In the genomic region with DNA sequence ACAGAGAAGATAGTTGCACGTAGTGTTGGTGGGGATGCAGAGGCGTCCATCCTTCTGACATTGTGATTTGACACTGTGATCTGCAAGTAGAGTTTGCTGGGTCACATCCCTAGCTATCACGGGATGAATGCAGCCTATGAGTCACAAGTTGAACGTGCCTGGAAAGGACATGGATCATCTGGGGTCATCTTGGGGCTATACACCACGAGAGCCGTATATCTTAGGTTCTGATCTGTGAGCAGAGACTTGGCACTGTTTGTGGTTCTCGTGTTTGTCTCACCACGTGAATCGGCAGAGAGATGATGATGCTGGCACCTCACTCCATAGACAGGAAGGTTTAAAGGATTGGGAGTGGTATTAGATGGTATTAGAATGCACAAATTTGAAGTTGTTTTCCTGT, we compare ENCODE assay signal across 22 mouse cellular contexts.
"Had no signal": no experiment of that assay in that cellular context is flagged by ENCODE, and none has a peak within 500 bp of the region (broad histone marks: within the 10 kb centered on the region; RNA-seq: fewer than 3 reads in every experiment).

No protein-coding gene starts in this region.

- H3K27ac ChIP-seq: kidney, embryonic 15.5 days; left cerebral cortex, adult 2 months; liver, embryonic 14.5 days; macrophage; midbrain, embryonic 12.5 days; midbrain, embryonic 15.5 days; neural tube, embryonic 12.5 days; neural tube, embryonic 15.5 days; stomach, embryonic 15.5 days had no signal

- DNase-seq: kidney, postnatal 10 days; kidney, postnatal 36 days; layer of hippocampus, postnatal 36 days; liver, postnatal 0 days; lung, embryonic 14.5 days; right cerebral cortex, adult 18-20 months; right cerebral cortex, postnatal 14 days; right cerebral cortex, postnatal 4 days; spleen, adult 18-20 months; thymus, postnatal 14 days; thymus, postnatal 4 days had no signal

- H3K9me3 ChIP-seq: kidney, embryonic 15.5 days; midbrain, embryonic 12.5 days; midbrain, embryonic 15.5 days; neural tube, embryonic 12.5 days; neural tube, embryonic 15.5 days; stomach, embryonic 15.5 days had no signal

- H3K4me2 ChIP-seq: kidney, embryonic 15.5 days; liver, embryonic 11.5 days; lung, embryonic 14.5 days; midbrain, embryonic 12.5 days; midbrain, embryonic 15.5 days; neural tube, embryonic 12.5 days; neural tube, embryonic 15.5 days; stomach, embryonic 15.5 days had no signal

- ATAC-seq: liver, postnatal 0 days; lung, postnatal 0 days; midbrain, embryonic 15.5 days had no signal

- H3K27me3 ChIP-seq: kidney, embryonic 15.5 days; midbrain, embryonic 12.5 days; midbrain, embryonic 15.5 days; neural tube, embryonic 12.5 days; neural tube, embryonic 15.5 days; stomach, embryonic 15.5 days had no signal

- H3K36me3 ChIP-seq: kidney, embryonic 15.5 days; midbrain, embryonic 12.5 days; midbrain, embryonic 15.5 days; neural tube, embryonic 12.5 days; neural tube, embryonic 15.5 days; stomach, embryonic 15.5 days had no signal

- H3K4me1 ChIP-seq: kidney, embryonic 15.5 days; midbrain, embryonic 15.5 days; neural tube, embryonic 12.5 days; neural tube, embryonic 15.5 days; stomach, embryonic 15.5 days had no signal

- H3K4me3 ChIP-seq: kidney, embryonic 15.5 days; left cerebral cortex, adult 2 months; midbrain, embryonic 12.5 days; midbrain, embryonic 15.5 days; neural tube, embryonic 12.5 days; neural tube, embryonic 15.5 days; stomach, embryonic 15.5 days had no signal

- H3K9ac ChIP-seq: kidney, embryonic 15.5 days; liver, embryonic 14.5 days; liver, postnatal 0 days; lung, embryonic 14.5 days; midbrain, embryonic 12.5 days; midbrain, embryonic 15.5 days; neural tube, embryonic 12.5 days; neural tube, embryonic 15.5 days; stomach, embryonic 15.5 days had no signal
